Mouse (Mus musculus): ENCODE data around the gene Grb2. TPM values are rescaled to one million over a fixed set of nuclear protein-coding genes. Genes with fewer than 3 reads are reported as not detected.

Grb2 gene
- polyA plus RNA-seq, 3 experiments from 2014 or later = 31.7 to 35.5 (median 33.8) TPM

- no peak for ATAC-seq
These were observed 2.7 kb upstream of the Grb2 start for GRCm38 (mm10) chr11:115711133-115711532.

GRCm38 (mm10) chr11:115709829-115710559 lies 1.6 kb upstream of the Grb2 start:
- no peak for ATAC-seq

- no peak for ATAC-seq
These were observed 795 bp upstream of the Grb2 start for GRCm38 (mm10) chr11:115708956-115709828.

GRCm38 (mm10) chr11:115707313-115708208 lies 836 bp downstream of the Grb2 start:
- peak; percentile 22 for ATAC-seq

GRCm38 (mm10) chr11:115706584-115706983 lies 1.8 kb downstream of the Grb2 start:
- no peak for ATAC-seq

GRCm38 (mm10) chr11:115705561-115705960 lies 2.8 kb downstream of the Grb2 start:
- no peak for ATAC-seq

- no peak for ATAC-seq
These were observed 3.7 kb downstream of the Grb2 start for GRCm38 (mm10) chr11:115704648-115705047.

GRCm38 (mm10) chr11:115703466-115703865 lies 4.9 kb downstream of the Grb2 start:
- ATAC-seq = no peak

GRCm38 (mm10) chr11:115698986-115699728 lies 9.2 kb downstream of the Grb2 start:
- peak; percentile 85 for ATAC-seq

- no peak for ATAC-seq
These were observed 10.7 kb downstream of the Grb2 start for GRCm38 (mm10) chr11:115697722-115698121.

GRCm38 (mm10) chr11:115697091-115697490 lies 11.3 kb downstream of the Grb2 start:
- ATAC-seq = no peak

GRCm38 (mm10) chr11:115696471-115696870 lies 11.9 kb downstream of the Grb2 start:
- ATAC-seq = no peak

GRCm38 (mm10) chr11:115693979-115694578 lies 14.3 kb downstream of the Grb2 start:
- ATAC-seq = no peak

GRCm38 (mm10) chr11:115692800-115693199 lies 15.6 kb downstream of the Grb2 start:
- no peak for ATAC-seq

- no peak for ATAC-seq
These were observed 16.4 kb downstream of the Grb2 start for GRCm38 (mm10) chr11:115691976-115692375.

- no peak for ATAC-seq
These were observed 16.9 kb downstream of the Grb2 start for GRCm38 (mm10) chr11:115691511-115691910.

GRCm38 (mm10) chr11:115691013-115691412 lies 17.4 kb downstream of the Grb2 start:
- no peak for ATAC-seq

- ATAC-seq = no peak
These were observed 18.0 kb downstream of the Grb2 start for GRCm38 (mm10) chr11:115690356-115690755.

GRCm38 (mm10) chr11:115689137-115689915 lies 19.1 kb downstream of the Grb2 start:
- ATAC-seq = no peak

- ATAC-seq = no peak
These were observed 22.0 kb downstream of the Grb2 start for GRCm38 (mm10) chr11:115686369-115686768.

- ATAC-seq = no peak
These were observed 22.4 kb downstream of the Grb2 start for GRCm38 (mm10) chr11:115685954-115686353.
